Mouse (Mus musculus): ENCODE measurements around the gene Rpl12. TPM values are rescaled to one million over a fixed set of nuclear protein-coding genes. Genes with fewer than 3 reads are reported as not detected.
"Not testable (repeated sequence)": the region's sequence is repeated elsewhere in the genome, so short reads cannot be mapped to it uniquely, and the experiment has no call there.

Gene Rpl12
- polyA plus RNA-seq, 1 experiment from 2014 or later, result 162 TPM

DNA sequence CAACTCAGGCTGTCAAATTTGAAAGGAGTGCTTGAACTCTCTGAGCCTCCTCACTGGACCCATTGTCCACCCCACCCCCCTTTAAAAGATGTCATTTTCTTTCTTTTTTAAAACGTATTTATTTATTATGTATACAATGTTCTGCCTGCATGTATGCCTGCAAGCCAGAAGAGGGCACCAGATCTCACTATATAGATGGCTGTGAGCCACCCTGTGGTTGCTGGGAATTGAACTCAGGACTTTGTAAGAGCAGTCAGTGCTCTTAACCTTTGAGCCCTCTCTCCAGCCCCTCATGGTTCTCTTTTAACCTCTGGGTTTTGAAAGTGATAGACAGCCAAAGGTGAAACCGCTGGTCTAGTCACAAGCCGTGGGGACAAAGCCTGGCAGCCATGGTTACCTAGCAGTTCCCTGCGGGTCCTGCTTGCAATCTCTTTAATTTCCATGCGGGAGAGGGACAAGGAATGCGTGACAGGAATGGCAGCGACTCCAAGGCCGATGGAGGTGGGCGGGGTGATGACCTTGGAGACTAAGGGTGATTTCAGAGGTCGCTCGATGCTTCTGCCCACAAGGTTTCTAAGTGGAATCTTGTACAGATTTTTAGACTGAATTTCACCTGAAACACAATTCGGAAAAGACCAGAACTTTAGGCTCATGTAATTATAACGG lies 28.9 kb downstream of the Rpl12 start:
- no peak for ATAC-seq
- Histone ChIP-seq H3K9me3 (ENCODE audit: control insufficient read depth, low read length) (no peaks in the 10 kb centered on the region), H3K36me3 (ENCODE audit: control insufficient read depth, insufficient read depth, low read length) (no peaks in the 10 kb centered on the region), H3K4me3 (ENCODE audit: low read length) (no peak overlapping the region), H3K27me3 (replicated peaks; ENCODE audit: control insufficient read depth, insufficient read depth, low read length) (no peaks in the 10 kb centered on the region), H3K27ac (ENCODE audit: low read length) (no peak overlapping the region), H3K4me2 (ENCODE audit: low read depth, low read length) (no peak overlapping the region), H3K4me1 (ENCODE audit: control insufficient read depth, insufficient read depth, low read length) (no peaks in the 10 kb centered on the region), H3K9ac (ENCODE audit: low read depth, low read length) (no peak overlapping the region)
- WGBS, result 65% methylated on average over 13 of the region's 13 CpGs

DNA sequence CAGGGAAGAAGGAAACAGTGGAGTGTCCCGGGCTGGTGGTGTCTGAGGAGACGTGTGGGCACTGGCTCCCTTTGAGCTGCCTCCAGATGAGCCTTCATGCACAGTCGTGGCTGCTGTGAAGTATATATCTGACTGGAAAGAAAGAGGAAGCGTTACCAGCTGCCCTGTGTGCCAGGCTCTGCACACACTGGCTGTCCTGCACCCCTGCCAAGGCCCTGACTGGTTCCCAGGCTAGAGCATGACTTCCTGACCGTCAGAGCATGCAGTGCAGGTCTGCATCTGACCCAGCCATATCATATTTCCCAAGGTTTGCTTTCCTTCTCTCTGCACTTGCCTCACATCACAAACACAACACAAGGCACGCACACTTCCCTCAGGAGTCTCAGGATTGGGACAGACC lies 30.8 kb downstream of the Rpl12 start:
- ATAC-seq, result no peak
- Histone ChIP-seq H3K4me1 (ENCODE audit: control insufficient read depth, insufficient read depth, low read length) (no peaks in the 10 kb centered on the region), H3K4me3 (ENCODE audit: low read length) (no peak overlapping the region), H3K27me3 (replicated peaks; ENCODE audit: control insufficient read depth, insufficient read depth, low read length) (no peaks in the 10 kb centered on the region), H3K36me3 (ENCODE audit: control insufficient read depth, insufficient read depth, low read length) (no peaks in the 10 kb centered on the region), H3K27ac (ENCODE audit: low read length) (no peak overlapping the region), H3K4me2 (ENCODE audit: low read depth, low read length) (no peak overlapping the region), H3K9me3 (ENCODE audit: control insufficient read depth, low read length) (no peaks in the 10 kb centered on the region), H3K9ac (ENCODE audit: low read depth, low read length) (no peak overlapping the region)
- WGBS, result 69% methylated on average over 6 of the region's 6 CpGs

DNA sequence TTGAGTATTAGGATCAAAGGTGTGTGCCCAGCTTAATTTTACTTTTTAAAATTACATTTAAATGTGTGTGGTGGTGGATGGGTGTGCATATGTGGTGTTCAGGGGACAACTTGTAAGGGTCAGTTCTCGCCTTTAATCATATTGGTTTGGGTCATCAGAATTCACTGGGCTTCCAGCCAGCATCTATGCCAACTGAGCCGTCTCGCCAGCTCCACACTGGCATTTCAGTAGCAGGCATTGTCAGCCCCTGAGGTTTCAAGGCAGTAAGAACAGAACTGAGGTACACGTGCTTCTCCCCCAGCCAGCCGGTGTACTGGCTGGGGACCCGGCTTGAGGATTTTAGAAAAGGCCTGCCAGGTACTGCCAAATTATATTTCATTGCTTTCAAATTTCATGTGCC lies 35.7 kb downstream of the Rpl12 start:
- ATAC-seq, result no peak
- no peaks in the 10 kb centered on the region for H3K27me3 ChIP-seq (replicated peaks; ENCODE audit: control insufficient read depth, insufficient read depth, low read length)
- no peak overlapping the region for H3K9ac ChIP-seq (ENCODE audit: low read depth, low read length)
- H3K4me2 ChIP-seq (ENCODE audit: low read depth, low read length), result no peak overlapping the region
- no peak overlapping the region for H3K4me3 ChIP-seq (ENCODE audit: low read length)
- no peak overlapping the region for H3K27ac ChIP-seq (ENCODE audit: low read length)
- WGBS, result 82% methylated on average over 6 of the region's 6 CpGs
- H3K36me3 ChIP-seq (ENCODE audit: control insufficient read depth, insufficient read depth, low read length), result no peaks in the 10 kb centered on the region
- H3K9me3 ChIP-seq (ENCODE audit: control insufficient read depth, low read length), result no peaks in the 10 kb centered on the region
- no peaks in the 10 kb centered on the region for H3K4me1 ChIP-seq (ENCODE audit: control insufficient read depth, insufficient read depth, low read length)

DNA sequence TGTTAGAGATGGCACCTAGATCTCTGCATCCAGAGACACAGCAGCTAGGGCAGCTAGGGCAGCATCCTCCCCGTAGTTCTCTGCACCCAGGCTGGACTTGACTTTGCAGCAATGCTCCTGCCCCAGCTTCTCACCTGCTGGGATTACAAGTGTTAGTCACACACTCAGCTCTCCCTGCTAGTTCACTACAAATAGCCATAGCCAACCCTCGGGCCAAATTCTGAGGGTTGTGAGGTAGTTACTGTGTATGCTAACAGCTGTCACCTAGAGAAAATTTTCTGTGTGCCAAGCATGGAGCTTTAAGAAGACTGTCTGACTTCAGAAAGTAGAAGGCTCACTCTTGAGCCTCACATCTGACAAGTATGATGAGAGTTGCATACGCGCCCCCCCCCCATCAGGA lies 36.4 kb downstream of the Rpl12 start:
- Histone ChIP-seq H3K4me3 (ENCODE audit: low read length) (no peak overlapping the region), H3K27me3 (replicated peaks; ENCODE audit: control insufficient read depth, insufficient read depth, low read length) (no peaks in the 10 kb centered on the region), H3K4me1 (ENCODE audit: control insufficient read depth, insufficient read depth, low read length) (no peaks in the 10 kb centered on the region), H3K9me3 (ENCODE audit: control insufficient read depth, low read length) (no peaks in the 10 kb centered on the region), H3K27ac (ENCODE audit: low read length) (no peak overlapping the region), H3K9ac (ENCODE audit: low read depth, low read length) (no peak overlapping the region), H3K36me3 (ENCODE audit: control insufficient read depth, insufficient read depth, low read length) (no peaks in the 10 kb centered on the region), H3K4me2 (ENCODE audit: low read depth, low read length) (no peak overlapping the region)
- no peak for ATAC-seq
- 82% methylated on average over 4 of the region's 4 CpGs for WGBS

DNA sequence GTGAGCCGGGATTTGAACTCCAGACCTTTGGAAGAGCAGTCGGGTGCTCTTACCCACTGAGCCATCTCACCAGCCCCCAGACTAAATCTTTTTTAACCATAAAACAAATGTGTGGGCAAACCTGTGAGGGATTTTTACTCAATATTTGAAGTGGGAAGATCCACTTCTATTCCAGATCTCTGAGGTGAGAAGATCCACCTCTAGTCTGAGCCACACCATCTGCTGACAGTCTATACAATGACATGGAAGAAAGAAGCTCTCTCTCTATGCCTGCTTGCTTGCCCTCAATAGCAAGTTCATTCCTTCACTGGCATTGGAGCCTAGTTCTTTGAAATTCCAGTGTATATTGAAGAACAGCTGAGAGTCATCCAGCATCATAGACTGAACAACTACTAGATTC lies 38.4 kb downstream of the Rpl12 start:
- WGBS, result 87% methylated on average over 2 of the region's 2 CpGs
- H3K4me3 ChIP-seq (ENCODE audit: low read length), result no peak overlapping the region

DNA sequence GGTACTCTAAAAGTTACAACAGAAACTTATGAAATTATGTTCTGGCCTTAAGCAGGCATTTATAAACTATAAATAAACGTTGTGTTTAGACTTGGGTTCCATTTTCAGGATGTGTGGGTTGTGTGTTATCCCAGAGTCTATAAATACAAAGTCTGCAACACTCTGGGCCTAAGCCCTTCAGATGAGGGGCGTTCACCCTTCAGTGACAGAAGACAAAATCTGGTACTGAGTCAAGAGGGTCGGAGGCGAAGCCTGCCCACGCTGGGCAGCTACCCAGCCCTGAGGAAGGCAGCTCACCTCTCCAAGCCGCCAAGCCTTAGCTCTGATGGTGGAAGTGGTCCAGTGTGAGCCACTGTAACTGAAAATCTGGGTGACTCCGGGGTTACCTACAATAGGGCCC lies 40.8 kb downstream of the Rpl12 start:
- ATAC-seq, result no peak
- no peak overlapping the region for H3K4me3 ChIP-seq (ENCODE audit: low read length)
- 89% methylated on average over 7 of the region's 7 CpGs for WGBS
- H3K4me2 ChIP-seq (ENCODE audit: low read depth, low read length), result no peak overlapping the region
- H3K9ac ChIP-seq (ENCODE audit: low read depth, low read length), result no peak overlapping the region
- H3K4me1 ChIP-seq (ENCODE audit: control insufficient read depth, insufficient read depth, low read length), result no peaks in the 10 kb centered on the region
- H3K27me3 ChIP-seq (replicated peaks; ENCODE audit: control insufficient read depth, insufficient read depth, low read length), result no peaks in the 10 kb centered on the region
- no peaks in the 10 kb centered on the region for H3K9me3 ChIP-seq (ENCODE audit: control insufficient read depth, low read length)
- no peaks in the 10 kb centered on the region for H3K36me3 ChIP-seq (ENCODE audit: control insufficient read depth, insufficient read depth, low read length)
- H3K27ac ChIP-seq (ENCODE audit: low read length), result no peak overlapping the region

More for the DNA sequence above, 38.4 kb downstream of the Rpl12 start:
- no peaks in the 10 kb centered on the region for H3K36me3 ChIP-seq (ENCODE audit: control insufficient read depth, insufficient read depth, low read length)
- H3K4me2 ChIP-seq (ENCODE audit: low read depth, low read length), result no peak overlapping the region
- H3K27ac ChIP-seq (ENCODE audit: low read length), result no peak overlapping the region
- H3K27me3 ChIP-seq (replicated peaks; ENCODE audit: control insufficient read depth, insufficient read depth, low read length), result no peaks in the 10 kb centered on the region
- ATAC-seq, result no peak
- no peak overlapping the region for H3K9ac ChIP-seq (ENCODE audit: low read depth, low read length)
- H3K4me1 ChIP-seq (ENCODE audit: control insufficient read depth, insufficient read depth, low read length), result no peaks in the 10 kb centered on the region
- H3K9me3 ChIP-seq (ENCODE audit: control insufficient read depth, low read length), result no peaks in the 10 kb centered on the region

DNA sequence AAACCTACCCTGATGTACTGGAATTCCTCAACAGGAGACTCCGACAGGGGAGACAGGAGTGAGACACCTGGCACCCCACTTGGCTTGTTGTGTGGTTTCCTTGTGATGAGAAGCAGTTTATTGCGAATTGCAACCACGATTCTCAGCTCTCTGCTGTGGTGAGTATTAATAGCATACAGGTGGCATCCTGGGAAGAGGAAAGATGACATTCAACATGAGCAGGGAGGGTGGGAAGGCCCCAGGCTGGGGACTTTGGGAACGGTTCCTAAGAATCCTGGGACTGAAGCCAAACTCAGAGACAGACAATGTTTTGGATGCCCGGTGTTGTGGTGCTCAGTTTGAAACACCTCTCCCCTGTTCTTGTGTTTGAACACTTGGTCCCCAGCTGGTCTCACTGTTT lies 43.7 kb downstream of the Rpl12 start:
- Histone ChIP-seq H3K36me3 (ENCODE audit: control insufficient read depth, insufficient read depth, low read length) (no peaks in the 10 kb centered on the region), H3K4me3 (ENCODE audit: low read length) (no peak overlapping the region), H3K4me2 (ENCODE audit: low read depth, low read length) (no peak overlapping the region), H3K9ac (ENCODE audit: low read depth, low read length) (no peak overlapping the region), H3K9me3 (ENCODE audit: control insufficient read depth, low read length) (no peaks in the 10 kb centered on the region), H3K4me1 (ENCODE audit: control insufficient read depth, insufficient read depth, low read length) (no peaks in the 10 kb centered on the region), H3K27ac (ENCODE audit: low read length) (no peak overlapping the region), H3K27me3 (replicated peaks; ENCODE audit: control insufficient read depth, insufficient read depth, low read length) (no peaks in the 10 kb centered on the region)
- no peak for ATAC-seq
- WGBS, result 67% methylated on average over 5 of the region's 5 CpGs

DNA sequence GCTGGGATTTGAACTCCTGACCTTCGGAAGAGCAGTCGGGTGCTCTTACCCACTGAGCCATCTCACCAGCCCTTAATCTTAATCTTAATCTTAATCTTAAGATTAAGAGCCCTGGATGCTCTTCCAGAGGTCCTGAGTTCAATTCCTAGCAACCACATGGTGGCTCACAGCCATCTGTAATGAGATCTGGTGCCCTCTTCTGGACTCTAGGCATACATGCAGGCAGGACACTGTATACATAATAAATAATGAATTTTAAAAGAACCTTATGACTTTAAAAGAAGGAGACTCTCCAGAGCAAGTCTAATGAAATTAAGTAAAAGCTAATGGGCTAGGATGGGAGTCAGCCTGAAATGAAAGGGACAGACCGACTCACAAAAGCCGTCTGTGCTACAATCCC lies 47.7 kb downstream of the Rpl12 start:
- H3K9me3 ChIP-seq (ENCODE audit: control insufficient read depth, low read length); ATAC-seq; H3K4me3 ChIP-seq (ENCODE audit: low read length); H3K4me1 ChIP-seq (ENCODE audit: control insufficient read depth, insufficient read depth, low read length); H3K27me3 ChIP-seq (replicated peaks; ENCODE audit: control insufficient read depth, insufficient read depth, low read length); H3K9ac ChIP-seq (ENCODE audit: low read depth, low read length); H3K4me2 ChIP-seq (ENCODE audit: low read depth, low read length); H3K27ac ChIP-seq (ENCODE audit: low read length); H3K36me3 ChIP-seq (ENCODE audit: control insufficient read depth, insufficient read depth, low read length): not testable (repeated sequence)
- 85% methylated on average over 4 of the region's 4 CpGs for WGBS

DNA sequence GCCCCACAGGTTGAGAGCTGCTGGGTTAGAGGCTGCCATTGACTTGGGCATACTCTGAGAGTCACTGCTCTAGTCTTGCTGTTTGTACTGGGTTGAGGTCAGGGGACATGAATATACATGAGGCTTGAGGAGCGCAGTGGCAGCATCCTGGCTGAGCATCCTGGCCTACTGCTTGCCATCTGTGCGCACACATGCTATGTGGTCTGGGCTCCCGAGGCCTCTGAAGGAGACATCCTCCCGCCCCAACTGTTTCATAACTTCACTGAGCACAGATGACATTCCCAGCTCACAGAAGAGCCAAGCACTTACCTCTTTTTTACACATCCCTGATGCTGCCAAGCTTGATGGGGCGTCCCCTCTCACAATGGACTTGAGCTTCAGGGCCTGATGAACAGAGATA lies 53.5 kb downstream of the Rpl12 start:
- Histone ChIP-seq H3K4me1 (ENCODE audit: control insufficient read depth, insufficient read depth, low read length) (no peaks in the 10 kb centered on the region), H3K27ac (ENCODE audit: low read length) (no peak overlapping the region), H3K4me3 (ENCODE audit: low read length) (no peak overlapping the region), H3K9ac (ENCODE audit: low read depth, low read length) (no peak overlapping the region), H3K4me2 (ENCODE audit: low read depth, low read length) (no peak overlapping the region), H3K36me3 (ENCODE audit: control insufficient read depth, insufficient read depth, low read length) (no peaks in the 10 kb centered on the region), H3K9me3 (ENCODE audit: control insufficient read depth, low read length) (no peaks in the 10 kb centered on the region), H3K27me3 (replicated peaks; ENCODE audit: control insufficient read depth, insufficient read depth, low read length) (no peaks in the 10 kb centered on the region)
- no peak for ATAC-seq
- 82% methylated on average over 5 of the region's 5 CpGs for WGBS
